Mouse (Mus musculus) heart, adult 11 months (tissue): ENCODE results near the gene Usp2.

Experiments
- DNase-seq: peaks from one replicate; pipeline ENCODE4 v3.0.0; 2022

Gene Usp2

GRCm38 (mm10) chr9:44075996-44076763 lies 9.4 kb downstream of the Usp2 start:
- DNase-seq = peak; percentile 92

GRCm38 (mm10) chr9:44076764-44077120 lies 9.9 kb downstream of the Usp2 start:
- peak; percentile 96 for DNase-seq

- DNase-seq = peak; percentile 87
These were observed 10.6 kb downstream of the Usp2 start for GRCm38 (mm10) chr9:44077266-44077910.

- DNase-seq = no peak
These were observed 11.4 kb downstream of the Usp2 start for GRCm38 (mm10) chr9:44078136-44078797.

GRCm38 (mm10) chr9:44078955-44079756 lies 12.3 kb downstream of the Usp2 start:
- DNase-seq = peak; percentile 99

GRCm38 (mm10) chr9:44079997-44080780 lies 13.4 kb downstream of the Usp2 start:
- DNase-seq = peak; percentile 92

- DNase-seq = peak; percentile 96
These were observed 14.1 kb downstream of the Usp2 start for GRCm38 (mm10) chr9:44080953-44081352.

- DNase-seq = peak; percentile 77
These were observed 14.8 kb downstream of the Usp2 start for GRCm38 (mm10) chr9:44081581-44081980.

GRCm38 (mm10) chr9:44082266-44082665 lies 15.4 kb downstream of the Usp2 start:
- DNase-seq = no peak

- DNase-seq = peak; percentile 96
These were observed 16.7 kb downstream of the Usp2 start for GRCm38 (mm10) chr9:44083392-44084121.

- DNase-seq = no peak
These were observed 17.4 kb downstream of the Usp2 start for GRCm38 (mm10) chr9:44084236-44084635.

- DNase-seq = peak; percentile 100
These were observed 17.9 kb downstream of the Usp2 start for GRCm38 (mm10) chr9:44084659-44085229.

GRCm38 (mm10) chr9:44085276-44085675 lies 18.5 kb downstream of the Usp2 start:
- peak; percentile 95 for DNase-seq

- peak; percentile 99 for DNase-seq
These were observed 19.2 kb downstream of the Usp2 start for GRCm38 (mm10) chr9:44085741-44086665.

- peak; percentile 97 for DNase-seq
These were observed 20.1 kb downstream of the Usp2 start for GRCm38 (mm10) chr9:44086960-44087359.

- DNase-seq = peak; percentile 98
These were observed 21.1 kb downstream of the Usp2 start for GRCm38 (mm10) chr9:44087761-44088455.

GRCm38 (mm10) chr9:44088877-44089608 lies 22.2 kb downstream of the Usp2 start:
- peak; percentile 96 for DNase-seq
